Mouse (Mus musculus): ENCODE measurements around the gene Chst4.

Chst4 gene

DNA sequence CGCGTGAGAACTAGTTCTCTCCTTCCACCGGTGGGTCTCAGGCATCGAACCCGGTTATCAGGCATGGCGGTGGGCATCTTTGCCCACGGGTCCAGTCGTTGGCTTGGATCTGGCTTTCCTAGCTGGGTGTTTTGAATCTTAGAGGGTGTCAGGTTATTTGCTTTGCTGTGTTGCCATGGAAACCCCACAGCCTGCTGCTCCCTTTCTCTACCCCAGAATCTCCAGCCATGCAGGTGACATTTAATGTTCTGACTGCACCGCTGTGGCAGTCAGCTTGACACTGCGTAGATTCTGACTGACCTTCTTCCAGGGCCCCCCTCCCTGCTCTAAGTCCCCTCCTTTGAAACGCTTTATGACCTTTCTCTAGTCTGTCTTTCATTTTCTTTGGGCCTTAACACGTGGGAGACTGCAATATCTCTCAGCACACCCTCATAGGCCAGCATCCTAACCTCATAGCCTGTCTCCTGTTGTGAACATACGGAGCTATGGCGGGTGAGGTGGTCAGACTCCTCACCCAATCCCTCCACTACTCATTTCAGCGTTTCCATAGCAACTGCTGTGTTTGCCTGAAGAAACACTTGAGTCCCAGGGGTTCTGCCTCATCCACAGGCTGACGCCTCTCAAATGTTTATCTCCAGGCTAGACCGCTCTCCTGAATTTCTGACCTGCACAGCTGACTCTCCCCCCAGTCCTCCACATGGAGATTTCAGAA, 33.1 kb downstream of the Chst4 start:
- DNase-seq (ENCODE audit: low spot score): no peak

DNA sequence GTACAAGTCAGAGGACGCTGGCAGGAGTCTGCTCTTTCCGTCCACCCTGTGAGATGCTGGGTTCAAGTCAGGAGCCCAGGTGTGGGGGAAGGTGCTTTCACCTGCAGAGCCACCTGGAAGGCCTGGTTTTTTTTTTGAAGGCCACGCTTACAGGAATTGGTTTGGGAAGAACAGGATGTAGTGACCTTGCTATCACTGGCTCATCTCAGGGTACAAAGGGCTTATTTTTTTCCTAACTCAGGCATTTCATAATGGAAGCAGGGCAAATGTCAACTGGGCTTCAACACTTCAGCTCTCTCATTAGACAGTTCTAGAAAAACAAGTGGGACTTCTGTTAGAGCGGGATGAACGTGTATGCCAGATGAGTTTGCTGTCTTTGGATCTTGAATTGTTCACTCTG, 35.2 kb downstream of the Chst4 start:
- DNase-seq (ENCODE audit: low spot score): no peak

DNA sequence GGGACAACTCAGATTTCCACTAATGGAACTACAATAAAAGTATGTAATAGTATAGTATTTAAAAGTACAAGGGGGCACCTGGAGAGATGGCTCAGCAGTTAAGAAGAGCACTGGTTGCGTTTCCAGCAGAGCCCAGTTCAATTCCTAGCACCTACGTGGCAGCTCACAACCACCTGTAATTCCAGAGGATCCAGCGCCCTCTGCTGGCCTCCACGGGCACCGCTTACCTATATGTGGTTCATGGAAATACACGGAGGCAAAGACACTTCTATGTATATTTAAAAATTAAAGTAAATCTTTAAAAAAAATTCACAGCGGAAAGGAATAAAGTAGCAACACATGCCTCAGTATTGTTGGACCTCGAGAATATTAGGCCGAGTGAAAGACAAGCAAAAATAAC, 36.6 kb downstream of the Chst4 start:
- peak; percentile 35 for DNase-seq (ENCODE audit: low spot score)

DNA sequence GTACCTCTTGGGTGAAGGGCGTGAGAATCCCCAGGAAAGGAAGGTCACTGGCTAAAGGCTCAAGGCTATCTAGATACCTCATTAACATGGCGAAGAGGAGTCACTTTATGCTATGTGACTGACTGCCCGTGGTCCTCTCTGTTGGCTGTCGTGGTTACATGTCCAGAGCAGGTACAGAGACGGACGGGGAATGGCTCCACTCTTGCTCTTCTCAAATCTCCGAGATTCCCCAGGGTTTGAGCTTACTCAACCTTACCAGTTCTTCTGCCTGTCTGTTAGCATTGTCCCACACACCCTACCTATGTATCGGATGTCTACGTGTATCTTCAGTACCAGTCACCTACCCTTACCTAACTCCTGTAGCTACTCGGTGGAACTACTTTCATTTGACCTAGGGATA, 39.6 kb downstream of the Chst4 start:
- no peak for DNase-seq (ENCODE audit: low spot score)

DNA sequence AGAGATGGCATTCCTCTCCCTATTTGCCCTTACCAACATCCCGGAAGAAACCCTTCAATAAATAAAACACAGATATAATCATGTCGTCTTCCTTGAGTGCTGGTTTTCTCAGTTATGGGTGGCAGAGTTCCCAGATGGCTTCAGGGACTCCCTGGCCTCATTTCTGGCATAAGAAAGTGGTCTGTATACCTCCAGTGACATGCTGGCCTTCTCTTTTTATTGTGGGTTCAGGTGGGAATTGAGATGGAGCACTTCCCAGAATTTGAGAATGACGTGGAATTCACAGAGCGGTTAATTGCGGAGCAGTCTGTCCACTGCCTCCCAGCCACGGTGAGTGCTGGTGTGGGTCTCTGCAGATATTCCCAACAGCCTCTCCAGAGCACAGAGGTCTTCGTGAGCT, 41.5 kb downstream of the Chst4 start:
- DNase-seq (ENCODE audit: low spot score): no peak

DNA sequence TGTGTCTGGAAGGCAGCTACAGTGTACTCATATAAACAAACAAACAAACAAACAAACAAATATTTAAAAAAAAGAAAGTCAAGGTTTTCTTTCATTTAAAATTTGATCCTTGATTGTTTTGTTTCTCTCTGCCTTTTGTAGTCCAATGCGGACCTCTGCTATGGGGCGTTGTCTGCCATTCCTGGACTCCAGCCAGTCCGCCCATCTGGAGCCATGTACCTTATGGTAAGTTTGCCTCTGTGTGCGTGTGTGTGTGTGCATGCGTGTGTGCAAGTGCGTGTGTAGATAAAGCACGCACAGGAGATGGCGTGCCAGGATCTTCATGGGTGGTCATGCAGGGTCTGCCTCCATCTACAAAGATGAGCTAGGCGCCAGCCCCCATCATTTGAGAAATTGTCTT, 42.2 kb downstream of the Chst4 start:
- DNase-seq (ENCODE audit: low spot score): no peak

DNA sequence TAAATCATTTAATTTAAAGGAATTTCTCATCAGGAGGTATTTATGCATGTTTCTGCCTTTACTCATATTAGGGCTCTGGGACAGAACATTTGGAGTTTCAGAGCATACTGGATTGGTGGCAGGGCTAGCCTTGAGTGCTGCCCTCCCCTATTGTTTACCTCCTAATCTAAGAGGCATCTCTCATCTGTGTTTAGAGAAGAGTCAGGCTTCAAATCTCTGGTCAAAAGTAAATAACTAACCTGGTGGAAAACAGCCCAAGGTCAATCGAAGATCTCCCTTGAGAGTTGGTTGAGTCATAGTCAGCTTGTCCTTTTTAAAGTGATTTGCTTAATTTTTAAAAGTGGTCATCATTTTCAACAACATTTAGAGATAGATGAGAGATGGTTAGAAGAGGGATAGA, 46.6 kb downstream of the Chst4 start:
- DNase-seq (ENCODE audit: low spot score): no peak

DNA sequence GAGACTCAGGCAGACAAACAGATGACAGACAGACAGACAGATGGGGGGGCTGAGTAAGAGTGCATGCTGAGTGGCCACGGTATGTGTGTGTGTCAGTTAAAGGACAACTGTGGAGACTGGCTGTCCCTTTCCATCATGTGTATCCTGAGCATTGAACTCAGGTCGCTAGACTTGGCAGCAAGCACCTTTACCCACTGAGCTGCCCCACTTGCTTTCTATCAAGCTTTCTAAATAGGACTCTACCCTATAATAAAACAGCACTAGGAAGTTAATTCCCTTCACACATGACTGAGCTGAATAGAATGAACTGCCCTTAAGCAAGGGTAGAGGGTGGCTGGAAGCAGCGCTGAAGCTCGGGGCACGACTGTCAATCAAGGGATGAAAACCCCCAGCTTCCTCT, 47.4 kb downstream of the Chst4 start:
- DNase-seq (ENCODE audit: low spot score): no peak

DNA sequence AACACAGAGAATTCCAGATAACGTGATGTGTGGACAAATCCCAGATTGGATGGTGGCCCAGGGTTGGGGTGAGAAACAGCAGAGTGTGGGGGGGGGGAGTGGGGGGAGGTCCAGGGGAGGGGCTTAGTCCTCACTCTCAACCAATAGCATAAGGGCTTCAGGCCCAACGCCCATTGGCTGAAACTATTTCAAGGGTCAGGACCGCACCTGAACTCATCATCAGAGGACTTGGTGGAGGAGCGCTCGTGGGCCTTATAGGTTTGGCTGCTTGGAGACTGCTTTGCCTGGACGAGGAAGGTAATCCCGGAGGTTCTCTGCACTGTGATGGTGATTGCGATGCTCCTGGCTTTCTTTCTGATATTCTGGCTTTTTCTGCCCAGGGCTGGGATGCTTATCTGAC, 49.3 kb downstream of the Chst4 start, which contains the start of gene Tat:
Gene Tat, plus strand, starts transcription at position 214 of the 400 bp plus-strand sequence.
- no peak for DNase-seq (ENCODE audit: low spot score)

DNA sequence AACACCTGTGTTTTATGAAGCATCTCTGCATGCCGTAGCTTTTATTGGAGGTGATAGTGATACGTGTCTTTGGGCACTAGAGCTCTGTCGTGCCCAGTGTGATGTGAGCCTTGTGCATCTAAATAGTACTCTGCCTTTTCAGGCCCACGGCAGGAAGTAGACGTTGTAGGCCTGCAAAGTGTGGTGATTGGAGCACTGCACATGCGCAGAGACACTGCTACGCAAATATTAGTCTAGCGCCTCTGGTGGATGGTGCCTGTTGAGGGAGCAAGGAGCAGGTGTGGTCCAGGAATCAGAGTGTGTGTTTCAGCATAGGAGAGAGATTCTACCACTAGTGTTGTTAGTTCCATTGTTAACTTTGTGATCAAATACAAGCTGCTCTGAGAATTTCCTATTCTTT, 50.4 kb downstream of the Chst4 start:
- no peak for DNase-seq (ENCODE audit: low spot score)

DNA sequence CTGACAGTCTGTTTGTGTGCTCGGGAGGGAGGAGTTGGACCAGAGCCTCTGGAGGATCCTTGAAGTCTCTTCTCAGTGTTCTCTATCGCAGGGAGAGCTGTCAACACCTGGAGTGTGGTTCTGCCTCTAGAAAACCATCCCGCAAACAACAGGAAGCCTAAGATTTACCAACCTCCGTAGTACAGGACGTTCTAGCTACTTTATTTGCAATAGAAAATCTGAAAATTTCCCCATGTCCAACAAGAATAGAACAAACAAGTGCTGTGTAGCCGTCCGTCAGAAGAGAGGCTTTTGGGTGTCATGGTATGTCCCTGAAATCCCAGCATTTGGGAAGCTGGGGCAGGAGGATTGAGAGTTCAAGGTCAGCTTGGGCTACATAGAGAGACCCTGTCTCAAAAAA, 51.8 kb downstream of the Chst4 start:
- DNase-seq (ENCODE audit: low spot score): no peak

DNA sequence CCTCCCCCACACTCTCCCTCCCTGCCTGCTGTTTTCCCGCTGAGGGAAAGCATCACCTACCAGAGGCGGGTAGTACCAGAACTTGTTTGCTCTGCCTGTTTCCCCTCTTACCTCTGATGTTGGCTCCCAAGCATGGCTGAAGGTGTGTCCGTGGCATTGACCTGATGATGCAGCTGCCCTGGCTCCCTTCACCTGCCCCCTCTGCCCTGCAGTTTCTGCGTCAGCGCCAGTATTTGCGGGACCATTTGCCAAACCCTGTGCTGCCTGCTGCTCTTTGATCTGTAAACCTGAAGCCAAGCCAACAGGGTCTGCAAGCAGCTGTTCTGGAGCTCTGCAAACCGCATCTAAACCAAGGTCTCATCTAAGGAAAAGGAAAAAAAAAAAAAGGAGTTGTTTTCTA, 53.2 kb downstream of the Chst4 start:
- no peak for DNase-seq (ENCODE audit: low spot score)

DNA sequence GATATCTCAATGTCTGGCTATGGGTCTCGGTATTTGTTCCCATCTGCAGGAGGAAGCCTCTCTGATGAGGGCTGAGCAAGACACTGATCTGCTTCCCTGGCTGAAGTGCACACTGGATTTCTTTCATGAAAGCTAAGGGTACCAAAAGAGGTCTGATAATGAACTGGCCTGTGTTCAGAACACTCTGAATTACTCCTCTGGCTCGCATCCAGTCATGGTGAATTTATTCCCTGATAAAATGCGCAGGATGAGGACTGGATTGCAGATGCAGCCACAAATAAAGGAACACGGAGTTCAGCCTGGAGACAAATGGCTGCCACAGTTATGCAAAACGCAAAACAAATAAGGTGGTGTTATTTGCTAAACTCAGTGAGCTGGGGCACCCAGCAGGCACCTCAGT, 55.6 kb downstream of the Chst4 start:
- DNase-seq (ENCODE audit: low spot score): no peak

DNA sequence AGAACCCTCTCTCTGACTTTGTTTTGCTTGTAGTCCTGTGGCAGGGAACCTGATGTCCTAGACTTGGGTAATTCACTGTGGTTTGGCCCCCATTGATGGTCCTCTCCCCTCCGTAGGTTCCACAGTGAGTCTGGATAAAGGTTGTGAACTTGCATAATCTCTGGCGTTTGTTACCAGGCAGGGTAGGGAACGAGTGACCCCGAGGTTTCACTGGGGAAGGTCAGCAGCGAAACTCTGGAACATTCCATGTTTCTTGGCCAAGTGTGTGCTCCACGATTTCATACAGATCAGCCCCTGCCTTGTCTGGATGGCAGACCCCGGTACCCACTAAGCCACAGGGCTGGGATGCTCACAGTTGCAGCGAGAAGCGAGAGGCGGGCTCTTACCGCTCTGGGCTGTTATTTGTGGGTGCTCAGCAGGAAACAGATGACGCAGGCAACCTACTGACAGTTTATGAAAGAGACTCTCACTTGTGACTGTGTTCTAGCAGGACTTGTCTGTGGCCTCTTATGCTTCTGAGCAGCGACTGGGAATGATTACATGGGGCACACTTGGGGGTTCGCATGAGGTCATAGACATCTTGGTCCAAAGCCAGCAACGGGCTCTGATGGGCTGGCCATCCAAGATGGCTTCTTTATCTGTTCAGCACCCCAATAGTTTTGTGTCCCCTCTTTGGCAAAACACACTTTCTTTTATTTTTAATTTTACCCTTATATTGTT, 57.0 kb downstream of the Chst4 start:
- DNase-seq (ENCODE audit: low spot score): no peak

DNA sequence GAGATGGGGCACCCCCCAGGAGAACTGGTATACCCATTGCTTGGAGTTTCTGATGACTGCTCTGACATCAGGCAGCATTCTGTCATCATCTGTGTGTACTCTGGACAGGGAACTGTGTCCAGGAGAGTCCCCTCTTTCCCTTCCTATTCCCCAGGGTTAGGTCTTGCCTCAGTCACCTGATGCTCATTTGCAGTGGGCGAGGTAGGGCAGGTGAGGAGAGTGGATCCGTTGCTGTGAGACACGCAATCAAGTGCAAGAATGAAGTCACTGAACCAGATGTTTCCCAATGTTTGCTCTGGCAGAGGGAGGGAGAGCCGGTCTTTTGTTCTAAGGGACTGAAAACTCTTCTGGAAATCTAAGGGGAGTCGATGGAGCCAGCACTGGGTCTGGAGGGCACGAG, 60.2 kb downstream of the Chst4 start:
- no peak for DNase-seq (ENCODE audit: low spot score)
